Mouse (Mus musculus) brain, embryonic 14.5 days (tissue): ENCODE measurements around the gene Tmem115.

ENCODE experiments used
- CTCF ChIP-seq: fragments of 200-500 bp; IDR thresholded peaks from 2 replicates; pipeline ENCODE4 v1.5.1; 2012; ENCODE audit warnings: inconsistent platforms, mild to moderate bottlenecking, moderate library complexity, borderline replicate concordance; ENCODE audit not compliant: insufficient read depth, insufficient read length; ENCODE audit errors: extremely low read depth
- POLR2A ChIP-seq: fragments of 200-500 bp; IDR thresholded peaks from 2 replicates; pipeline ENCODE4 v1.6.1; 2012; ENCODE audit warnings: mild to moderate bottlenecking, inconsistent platforms, borderline replicate concordance; ENCODE audit not compliant: poor library complexity, insufficient read depth, insufficient read length, severe bottlenecking; ENCODE audit errors: extremely low read depth

DNA sequence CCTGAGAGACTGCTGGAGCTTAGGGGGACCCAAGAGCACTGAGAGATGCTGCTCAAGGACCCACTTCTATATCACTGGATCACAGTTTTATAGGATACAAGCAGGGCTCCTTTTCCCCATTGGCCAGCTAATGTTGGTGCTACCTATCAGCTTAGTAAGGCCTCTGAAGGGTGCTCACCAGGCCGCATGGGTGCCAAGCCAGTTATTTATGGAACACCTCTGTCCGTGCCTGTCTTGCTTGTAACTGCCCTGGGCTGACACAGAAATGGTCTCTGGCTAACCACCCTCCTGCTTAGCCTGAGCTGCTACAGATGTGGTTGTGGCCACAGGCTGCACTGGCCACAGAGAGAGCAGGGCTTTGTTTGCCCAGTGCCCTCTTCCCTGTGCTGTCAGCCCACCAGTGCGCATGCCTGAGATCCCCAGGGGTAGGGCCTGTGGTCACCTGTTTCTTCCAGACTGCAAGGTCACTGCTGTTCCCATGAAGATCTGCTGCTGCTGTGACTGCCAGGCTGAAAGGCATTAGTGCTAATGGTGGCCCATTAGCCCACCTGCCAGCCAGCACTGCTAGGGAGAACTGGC is 32.9 kb upstream of the Tmem115 start:
- TF ChIP-seq CTCF (no peak), POLR2A (no peak)
